Mouse (Mus musculus) ES-E14 (cell line): ENCODE data around the gene Gtf3c3.

Experiments used
- CHD2 ChIP-seq: IDR thresholded peaks from 2 replicates; pipeline ENCODE4 v1.6.1; 2014; ENCODE audit warnings: mild to moderate bottlenecking, low read depth, low read length, inconsistent platforms
- HCFC1 ChIP-seq: IDR thresholded peaks from 2 replicates; pipeline ENCODE4 v1.6.1; 2012; ENCODE audit warnings: low read length, inconsistent platforms, borderline replicate concordance; ENCODE audit not compliant: insufficient read depth
- MAFK ChIP-seq: IDR thresholded peaks from 2 replicates; pipeline ENCODE4 v1.6.1; 2014; ENCODE audit warnings: mild to moderate bottlenecking, low read depth, low read length, inconsistent platforms; ENCODE audit not compliant: insufficient read depth
- ZC3H11A ChIP-seq: IDR thresholded peaks from 2 replicates; pipeline ENCODE4 v1.6.1; 2012; ENCODE audit warnings: low read depth, mild to moderate bottlenecking, inconsistent platforms, low read length, borderline replicate concordance
- ZNF384 ChIP-seq: IDR thresholded peaks from 2 replicates; pipeline ENCODE4 v1.6.1; 2012; ENCODE audit warnings: low read depth, low read length, inconsistent platforms

DNA sequence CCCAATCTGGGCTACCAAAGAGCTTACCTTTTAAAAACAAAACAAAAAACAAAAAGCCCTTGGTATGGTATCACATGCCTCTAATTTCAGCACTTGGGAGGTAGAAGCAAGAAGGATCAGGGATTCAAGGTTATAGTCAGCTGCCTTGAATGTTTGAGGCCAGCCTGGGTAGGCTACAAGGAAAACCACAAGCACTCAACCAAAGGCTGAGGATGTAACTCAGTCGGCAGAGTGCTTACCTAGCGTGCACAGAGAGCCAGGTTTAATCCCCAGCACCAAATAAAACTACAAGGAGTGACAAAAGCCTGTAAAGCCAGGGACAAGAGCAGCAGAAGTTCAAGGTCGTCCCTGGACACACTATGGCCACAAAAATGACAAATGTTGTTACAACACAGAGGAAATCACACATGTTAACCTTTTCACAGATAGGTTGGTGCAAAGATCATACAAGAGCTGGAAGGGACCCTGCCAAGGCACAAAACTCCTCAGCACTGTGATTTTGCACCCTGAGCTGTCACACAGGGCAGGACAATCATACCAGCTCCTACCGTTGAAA lies 16.5 kb downstream of the Gtf3c3 start:
- no peak for TF ChIP-seq MAFK
- no peak for TF ChIP-seq ZC3H11A
- no peak for TF ChIP-seq HCFC1
- no peak for TF ChIP-seq CHD2
- TF ChIP-seq ZNF384: no peak
